13 mouse cellular contexts compared by ENCODE assay signal in the genomic region with DNA sequence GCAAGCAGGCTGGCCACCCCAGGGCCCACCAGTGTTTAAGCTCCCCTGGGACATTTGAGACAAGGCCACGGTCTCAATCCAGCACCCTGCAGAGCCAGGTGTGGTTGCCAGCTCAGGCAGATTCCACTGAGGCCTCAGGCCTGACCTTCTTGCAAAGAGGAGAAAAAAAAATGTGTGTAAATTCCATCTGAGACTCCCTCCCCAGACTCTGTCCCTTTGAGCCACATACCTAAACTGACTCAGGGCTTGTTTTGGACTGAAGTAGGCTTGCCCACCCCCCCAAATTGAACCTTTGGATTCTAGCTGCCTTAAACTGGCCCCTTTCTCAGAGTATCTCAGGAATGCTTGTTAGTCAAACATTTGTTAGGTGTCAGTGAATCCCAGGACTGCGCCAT. TPM values are rescaled to one million over a fixed set of nuclear protein-coding genes. Genes with fewer than 3 reads are reported as not detected.
DNase-seq lines count a peak whose midpoint lies in the region; ATAC-seq and TF ChIP-seq lines count a peak whose summit lies in the region.
"Had no signal": no experiment of that assay in that cellular context is flagged by ENCODE, and none has a peak within 500 bp of the region (broad histone marks: within the 10 kb centered on the region; RNA-seq: fewer than 3 reads in every experiment).

No protein-coding gene starts in this region.

- DNase-seq in heart, adult 2 months, result no peak
- no peak for DNase-seq in adipocyte (ENCODE audit: low spot score)
- no peak for DNase-seq in spleen, postnatal 36 days (ENCODE audit: low spot score in 2 of 2)
- DNase-seq in thymus, postnatal 25 days, result no peak
- DNase-seq: adrenal gland, postnatal 25 days; cerebellum, adult 8-10 months; layer of hippocampus, adult 9-11 months; right cerebral cortex, adult 18-20 months had no signal

- ATAC-seq in heart, embryonic 13.5 days (ENCODE audit: extremely low read depth, insufficient number of reproducible peaks, low FRiP score, low TSS enrichment), result no peak
- no peak for ATAC-seq in midbrain, embryonic 12.5 days (ENCODE audit: low FRiP score, low read depth)
- no peak for ATAC-seq in midbrain, embryonic 13.5 days
- no peak for ATAC-seq in kidney, embryonic 15.5 days (replicated peaks; ENCODE audit: low FRiP score)

- no peak for TF ChIP-seq POLR2A in heart, adult 2 months (IDR thresholded peaks at IDR 0.05; ENCODE audit: insufficient read depth, low read depth, low read length)

- peak overlapping the region; percentile 37 for H3K27ac ChIP-seq in heart, embryonic 13.5 days (replicated peaks)
- no peak overlapping the region; the same call in 1 of the 2 replicates for H3K27ac ChIP-seq in heart, adult 2 months
- H3K27ac ChIP-seq in midbrain, embryonic 12.5 days (replicated peaks), result no peak overlapping the region
- no peak overlapping the region for H3K27ac ChIP-seq in midbrain, embryonic 13.5 days
- H3K27ac ChIP-seq in kidney, embryonic 15.5 days, result peak overlapping the region; percentile 98

- H3K27me3 ChIP-seq in heart, embryonic 13.5 days (replicated peaks), result no peaks in the 10 kb centered on the region
- H3K27me3 ChIP-seq in heart, adult 2 months (ENCODE audit: control insufficient read depth, insufficient read depth, low read length), result no peaks in the 10 kb centered on the region
- H3K27me3 ChIP-seq in midbrain, embryonic 12.5 days, result peaks cover 8% of the 10 kb centered on the region
- H3K27me3 ChIP-seq in midbrain, embryonic 13.5 days, result no peaks in the 10 kb centered on the region
- H3K27me3 ChIP-seq in kidney, embryonic 15.5 days, result no peaks in the 10 kb centered on the region

- no peaks in the 10 kb centered on the region for H3K9me3 ChIP-seq in heart, embryonic 13.5 days
- no peaks in the 10 kb centered on the region for H3K9me3 ChIP-seq in midbrain, embryonic 12.5 days
- H3K9me3 ChIP-seq in midbrain, embryonic 13.5 days, result no peaks in the 10 kb centered on the region
- H3K9me3 ChIP-seq in kidney, embryonic 15.5 days (replicated peaks), result no peaks in the 10 kb centered on the region

- peaks cover 8% of the 10 kb centered on the region for H3K79me2 ChIP-seq in heart, adult 2 months (replicated peaks; ENCODE audit: control insufficient read depth, insufficient read depth, low read length)

- no peak for TF ChIP-seq CTCF in heart, adult 2 months (IDR thresholded peaks at IDR 0.05)

- 0 out of 2 replicates have a peak overlapping the region, but pooled peaks have one; percentile 5 for H3K9ac ChIP-seq in heart, embryonic 13.5 days
- no peak overlapping the region for H3K9ac ChIP-seq in heart, adult 2 months (ENCODE audit: low read depth, low read length)
- peak overlapping the region; percentile 31; the same call in 1 of the 2 replicates for H3K9ac ChIP-seq in midbrain, embryonic 12.5 days (replicated peaks)
- H3K9ac ChIP-seq in midbrain, embryonic 13.5 days (replicated peaks), result no peak overlapping the region; the same call in 1 of the 2 replicates
- no peak overlapping the region for H3K9ac ChIP-seq in kidney, embryonic 15.5 days

- no peak for TF ChIP-seq EP300 in heart, adult 2 months (IDR thresholded peaks at IDR 0.05; ENCODE audit: insufficient read depth, low read depth, low read length)

- 55% methylated on average over 2 of the region's 2 CpGs for WGBS in heart, embryonic 13.5 days
- 62% methylated on average over 2 of the region's 2 CpGs for WGBS in heart, adult 2 months
- 57% methylated on average over 2 of the region's 2 CpGs for WGBS in midbrain, embryonic 12.5 days
- WGBS in midbrain, embryonic 13.5 days, result 53% methylated on average over 2 of the region's 2 CpGs
- 54% methylated on average over 2 of the region's 2 CpGs for WGBS in kidney, embryonic 15.5 days

- intact Hi-C loops in heart, adult 2 months (cut with DNase I), result loop anchor here (2.0 to 10.0 kb wide), 2 partner anchors 151 to 489 kb away; a partner anchor contains a TSS

- H3K4me1 ChIP-seq in heart, embryonic 13.5 days, result peaks cover 46% of the 10 kb centered on the region
- peaks cover 15% of the 10 kb centered on the region for H3K4me1 ChIP-seq in heart, adult 2 months (ENCODE audit: control insufficient read depth, insufficient read depth, low read length)
- H3K4me1 ChIP-seq in midbrain, embryonic 12.5 days, result peaks cover 46% of the 10 kb centered on the region
- peaks cover 36% of the 10 kb centered on the region for H3K4me1 ChIP-seq in midbrain, embryonic 13.5 days (replicated peaks)
- peaks cover 59% of the 10 kb centered on the region for H3K4me1 ChIP-seq in kidney, embryonic 15.5 days

- 0 out of 2 replicates have a peak overlapping the region, but pooled peaks have one; percentile 22 for H3K4me2 ChIP-seq in heart, embryonic 13.5 days
- H3K4me2 ChIP-seq in midbrain, embryonic 12.5 days (replicated peaks), result no peak overlapping the region
- H3K4me2 ChIP-seq in midbrain, embryonic 13.5 days (replicated peaks), result no peak overlapping the region
- H3K4me2 ChIP-seq in kidney, embryonic 15.5 days, result no peak overlapping the region

- H3K4me3 ChIP-seq in heart, embryonic 13.5 days, result no peak overlapping the region
- H3K4me3 ChIP-seq in heart, adult 2 months, result no peak overlapping the region
- H3K4me3 ChIP-seq in midbrain, embryonic 12.5 days, result no peak overlapping the region
- H3K4me3 ChIP-seq in midbrain, embryonic 13.5 days (replicated peaks), result no peak overlapping the region
- no peak overlapping the region for H3K4me3 ChIP-seq in kidney, embryonic 15.5 days (replicated peaks)
- H3K4me3 ChIP-seq: myocyte had no signal

- peaks cover 7% of the 10 kb centered on the region for H3K36me3 ChIP-seq in heart, embryonic 13.5 days
- H3K36me3 ChIP-seq in heart, adult 2 months (ENCODE audit: control insufficient read depth, insufficient read depth, low read length), result peaks cover under 1% of the 10 kb centered on the region; the same call in 1 of the 2 replicates
- H3K36me3 ChIP-seq in midbrain, embryonic 12.5 days, result peaks cover 7% of the 10 kb centered on the region
- peaks cover 6% of the 10 kb centered on the region for H3K36me3 ChIP-seq in midbrain, embryonic 13.5 days
- peaks cover 7% of the 10 kb centered on the region for H3K36me3 ChIP-seq in kidney, embryonic 15.5 days

RNA-seq across cellular contexts. Expression of a gene that starts 1.0 kb away (rescaled TPM):
- 35.9 and 36.6 TPM in 2 replicates for polyA plus RNA-seq in heart, embryonic 13.5 days (2015; fragmentation: Nextera tagmentation; extraction: Ambion mirVana)
- total RNA-seq in heart, adult 2 months (2021), result 10 to 100 TPM; 56.5 to 66.3 TPM
- polyA plus RNA-seq in heart, adult 2 months (2012; rRNA removed), result 25.9 and 28.3 TPM in 2 replicates
- polyA plus RNA-seq in midbrain, embryonic 12.5 days (2016; fragmentation: Nextera tagmentation; extraction: Ambion mirVana), result 108 and 114 TPM in 2 replicates
- 65.0 and 80.6 TPM in 2 replicates for polyA plus RNA-seq in midbrain, embryonic 13.5 days (2015; fragmentation: Nextera tagmentation; extraction: Ambion mirVana)
- polyA plus RNA-seq in kidney, embryonic 15.5 days (2015; fragmentation: Nextera tagmentation; extraction: Ambion mirVana), result 43.3 and 45.1 TPM in 2 replicates

Comparison
In these comparisons a context has a peak if more than half of its experiments do, and no peak if none do; other contexts are left out.
1. H3K27ac ChIP-seq: peak in heart, embryonic 13.5 days (single experiment) and kidney, embryonic 15.5 days (single experiment); none in heart, adult 2 months (single experiment), midbrain, embryonic 12.5 days (single experiment) and midbrain, embryonic 13.5 days (single experiment).
2. H3K9ac ChIP-seq: peak in heart, embryonic 13.5 days (single experiment) and midbrain, embryonic 12.5 days (single experiment); none in heart, adult 2 months (single experiment), midbrain, embryonic 13.5 days (single experiment) and kidney, embryonic 15.5 days (single experiment).